Mouse (Mus musculus) liver, embryonic 11.5 days (tissue): ENCODE measurements around the gene Bcl2l15. TPM values are rescaled to one million over a fixed set of nuclear protein-coding genes. Genes with fewer than 3 reads are reported as not detected.

Experiments
- ATAC-seq: fragments of 200-750 bp; cut with Nextera tagmentation; replicated peaks from 2 replicates; pipeline ENCODE4 v1.8.0; 2017; ENCODE audit warnings: moderate number of reproducible peaks, mild to moderate bottlenecking, moderate TSS enrichment, moderate library complexity; ENCODE audit not compliant: low FRiP score
- DNase-seq: peaks from one replicate; pipeline ENCODE4 v3.0.0-alpha.2; 2017; ENCODE audit warnings: low spot score
- H3K27ac ChIP-seq: fragments of 300-500 bp; sonication (generic); 2 replicates; pipeline ENCODE4 v1.5.1; 2014; ENCODE audit warnings: mild to moderate bottlenecking, low read depth, low read length, control low read depth
- H3K27me3 ChIP-seq: fragments of 300-500 bp; sonication (generic); replicated peaks from 2 replicates; pipeline ENCODE4 v1.6.1; 2014; ENCODE audit warnings: low read length, mixed read lengths; ENCODE audit not compliant: control insufficient read depth, insufficient read depth
- H3K36me3 ChIP-seq: fragments of 300-500 bp; sonication (generic); 2 replicates; pipeline ENCODE4 v1.6.1; 2014; ENCODE audit warnings: mild to moderate bottlenecking, low read length, moderate library complexity, mixed read lengths; ENCODE audit not compliant: control insufficient read depth, insufficient read depth
- H3K4me1 ChIP-seq: fragments of 300-500 bp; sonication (generic); replicated peaks from 2 replicates; pipeline ENCODE4 v1.6.1; 2014; ENCODE audit warnings: low read length, mixed read lengths; ENCODE audit not compliant: control insufficient read depth, insufficient read depth
- H3K4me2 ChIP-seq: fragments of 300-500 bp; sonication (generic); 2 replicates; pipeline ENCODE4 v1.6.1; 2014; ENCODE audit warnings: mild to moderate bottlenecking, control low read depth, moderate library complexity
- H3K4me3 ChIP-seq: fragments of 300-500 bp; sonication (generic); 2 replicates; pipeline ENCODE4 v1.5.1; 2014; ENCODE audit warnings: low read depth, low read length, control low read depth
- H3K9ac ChIP-seq: fragments of 300-500 bp; sonication (generic); 2 replicates; pipeline ENCODE4 v1.6.1; 2014; ENCODE audit warnings: low read depth, low read length, control low read depth
- H3K9me3 ChIP-seq: fragments of 300-500 bp; sonication (generic); 2 replicates; pipeline ENCODE4 v1.6.1; 2016; ENCODE audit warnings: low read length, inconsistent platforms, mixed read lengths; ENCODE audit not compliant: control insufficient read depth
- WGBS: fragments of 180-500 bp; shearing (Covaris S2); extraction: QIAGEN DNeasy Blood & Tissue Kit; methylation state at CpG from one replicate; pipeline ENCODE4 v1.1.7; 2014; 5-methylcytosine and 5-hydroxymethylcytosine counted together
- polyA plus RNA-seq: library from polyadenylated mRNA; unstranded; fragments of >200 nt; fragmentation: Nextera tagmentation; extraction: Ambion mirVana; gene quantifications from 2 replicates; pipeline ENCODE4 v1.2.1, GENCODE M21; 2014

Bcl2l15 gene
- polyA plus RNA-seq, 1 experiment from 2014 or later = 0.63 TPM

DNA sequence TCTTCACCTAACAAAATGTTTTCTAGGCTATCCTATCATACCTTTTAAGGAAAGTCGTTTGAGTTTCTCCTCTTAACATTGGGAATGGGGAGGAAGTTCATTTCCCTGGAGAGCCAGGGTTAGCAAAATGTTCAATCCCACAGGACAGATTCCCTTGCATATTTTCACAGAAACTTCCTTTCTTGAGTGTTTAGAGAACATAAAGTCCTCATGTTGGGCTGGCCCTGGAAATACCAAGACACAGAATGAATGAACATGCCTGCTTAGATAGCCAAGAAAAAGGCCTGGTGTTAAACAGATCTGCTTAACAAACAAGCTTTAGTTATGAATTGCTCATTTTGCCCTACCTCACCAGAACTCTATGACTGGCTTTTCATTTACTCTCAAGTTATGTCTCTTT, 39.8 kb upstream of the Bcl2l15 start:
- H3K36me3 ChIP-seq = no peaks in the 10 kb centered on the region
- H3K27ac ChIP-seq = no peak overlapping the region
- no peak overlapping the region for H3K4me2 ChIP-seq
- no peak overlapping the region for H3K4me3 ChIP-seq
- no peaks in the 10 kb centered on the region for H3K27me3 ChIP-seq
- no peak for ATAC-seq
- peaks cover 12% of the 10 kb centered on the region; the same call in 1 of the 2 replicates for H3K4me1 ChIP-seq
- 82% methylated on average over 1 of the region's 1 CpGs for WGBS
- DNase-seq = no peak
- H3K9me3 ChIP-seq = no peaks in the 10 kb centered on the region
- H3K9ac ChIP-seq = no peak overlapping the region

DNA sequence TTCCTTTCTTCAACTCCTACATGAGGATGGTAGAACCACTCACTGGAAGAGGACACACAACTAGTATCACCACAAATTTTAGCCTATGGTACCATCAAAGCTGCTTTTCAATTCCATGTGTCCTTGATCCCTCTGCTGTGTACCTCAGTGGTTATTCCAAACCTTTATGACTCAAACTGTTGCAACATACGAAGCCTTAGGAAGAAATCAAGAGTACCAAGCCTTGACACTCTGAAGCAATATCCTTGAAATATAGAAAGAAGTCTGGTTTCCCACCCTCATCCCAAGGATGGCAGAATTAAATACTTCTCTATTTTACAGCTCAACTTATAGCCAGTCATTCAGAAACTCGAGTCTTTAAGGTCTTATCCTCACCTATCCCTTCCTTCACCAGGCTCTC, 36.0 kb upstream of the Bcl2l15 start:
- no peak overlapping the region for H3K4me2 ChIP-seq
- 60% methylated on average over 2 of the region's 2 CpGs for WGBS

DNA sequence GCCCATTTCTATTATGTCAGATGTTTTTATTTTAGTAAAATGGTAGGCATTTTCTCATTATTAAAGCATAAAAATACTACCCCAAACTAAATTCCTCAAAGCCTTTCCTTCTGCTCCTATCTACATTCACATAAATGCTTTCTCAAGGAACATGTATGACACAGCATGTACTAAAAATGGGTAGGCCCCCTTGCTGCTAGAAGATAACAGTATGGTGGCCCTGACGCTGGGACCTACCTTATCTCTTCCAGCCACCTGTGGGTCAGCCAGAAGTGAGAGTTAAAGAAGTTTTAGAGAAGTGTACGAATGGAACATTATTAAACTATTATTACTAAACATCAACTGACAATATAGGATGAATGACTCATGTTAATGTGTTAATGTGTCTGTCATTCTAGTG, 32.9 kb upstream of the Bcl2l15 start:
- no peak for DNase-seq
- Histone ChIP-seq H3K27ac (peak overlapping the region; percentile 89; the same call in 1 of the 2 replicates), H3K9ac (no peak overlapping the region), H3K4me3 (no peak overlapping the region), H3K9me3 (no peaks in the 10 kb centered on the region), H3K36me3 (peaks cover 11% of the 10 kb centered on the region), H3K4me1 (peaks cover 26% of the 10 kb centered on the region), H3K4me2 (no peak overlapping the region), H3K27me3 (no peaks in the 10 kb centered on the region)
- peak; percentile 94 for ATAC-seq
- 33% methylated on average over 2 of the region's 2 CpGs for WGBS

More for the DNA sequence above, 36.0 kb upstream of the Bcl2l15 start:
- H3K27me3 ChIP-seq = no peaks in the 10 kb centered on the region
- H3K27ac ChIP-seq = no peak overlapping the region
- ATAC-seq (no peak), DNase-seq (no peak)
- no peak overlapping the region for H3K9ac ChIP-seq
- no peaks in the 10 kb centered on the region for H3K9me3 ChIP-seq
- H3K4me1 ChIP-seq = peaks cover 16% of the 10 kb centered on the region
- no peak overlapping the region for H3K4me3 ChIP-seq
- H3K36me3 ChIP-seq = no peaks in the 10 kb centered on the region

DNA sequence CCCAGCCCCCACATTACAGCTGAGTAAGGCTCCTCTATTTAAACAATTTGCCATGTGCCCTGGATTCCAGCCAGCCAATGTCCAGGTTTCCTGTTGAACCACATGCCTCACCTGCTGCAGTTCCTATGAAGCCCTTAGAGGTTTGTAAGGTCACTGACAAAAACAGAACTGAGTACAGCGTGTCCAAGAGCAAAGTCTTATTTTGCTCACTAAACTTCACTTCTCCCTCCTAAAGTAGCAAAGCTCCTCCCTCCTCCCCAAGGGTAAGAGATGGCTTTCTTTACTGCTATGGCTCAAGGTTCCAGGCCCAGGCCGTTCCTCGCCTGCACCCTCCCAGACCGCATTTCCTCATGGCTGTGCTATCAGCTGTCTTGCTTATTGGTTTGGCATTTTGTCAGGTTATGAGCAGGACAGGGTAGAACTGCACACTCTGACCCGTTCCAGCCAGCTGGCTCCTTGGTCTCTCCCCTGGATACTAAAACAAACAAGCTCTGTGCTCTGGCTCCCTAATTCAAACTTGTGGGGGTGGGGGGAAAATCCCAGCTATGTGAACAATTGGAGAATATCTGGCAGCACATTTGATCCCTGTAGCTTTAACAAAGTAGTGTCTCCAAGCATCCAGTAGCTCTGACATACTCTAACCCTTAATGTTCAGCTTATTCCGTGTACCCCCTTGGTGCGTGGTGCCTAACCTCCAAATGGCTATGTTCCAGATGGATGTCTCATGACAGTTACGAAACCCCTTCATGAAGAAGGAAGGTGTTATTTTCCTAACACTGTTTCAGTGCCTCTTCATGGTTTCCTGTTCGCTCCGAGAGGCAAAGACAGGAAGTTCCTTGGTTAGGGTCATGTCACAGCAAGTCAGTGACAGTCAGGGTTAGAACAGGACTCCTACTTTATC, 30.5 kb upstream of the Bcl2l15 start:
- Histone ChIP-seq H3K27ac (peak overlapping the region; percentile 83), H3K4me2 (peak overlapping the region; percentile 40), H3K9me3 (no peaks in the 10 kb centered on the region), H3K27me3 (no peaks in the 10 kb centered on the region), H3K4me1 (peaks cover 37% of the 10 kb centered on the region), H3K4me3 (no peak overlapping the region), H3K36me3 (peaks cover 16% of the 10 kb centered on the region), H3K9ac (peak overlapping the region; percentile 44)
- WGBS = 40% methylated on average over 10 of the region's 10 CpGs
- peak; percentile 63 for ATAC-seq
- no peak for DNase-seq

DNA sequence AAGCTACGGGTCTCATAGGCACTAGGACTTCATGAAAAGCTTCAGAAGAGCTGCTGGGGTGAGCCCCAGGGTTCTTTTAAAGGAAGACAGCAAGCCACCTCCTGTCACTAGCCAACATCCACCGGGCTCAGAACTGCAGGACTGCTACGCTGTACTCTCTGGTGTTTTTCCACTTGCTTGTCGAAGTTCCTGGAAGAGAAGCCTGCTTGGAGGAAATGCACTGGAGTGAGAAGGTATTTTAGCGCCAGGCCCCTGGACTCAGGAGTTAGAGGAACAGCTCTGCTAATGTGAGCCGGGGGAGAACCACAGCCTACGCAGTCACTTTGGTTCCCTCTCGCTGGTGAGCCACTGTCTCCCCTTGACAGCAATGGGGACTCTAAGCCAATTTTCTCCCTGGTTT, 29.5 kb upstream of the Bcl2l15 start:
- no peak overlapping the region for H3K4me2 ChIP-seq

DNA sequence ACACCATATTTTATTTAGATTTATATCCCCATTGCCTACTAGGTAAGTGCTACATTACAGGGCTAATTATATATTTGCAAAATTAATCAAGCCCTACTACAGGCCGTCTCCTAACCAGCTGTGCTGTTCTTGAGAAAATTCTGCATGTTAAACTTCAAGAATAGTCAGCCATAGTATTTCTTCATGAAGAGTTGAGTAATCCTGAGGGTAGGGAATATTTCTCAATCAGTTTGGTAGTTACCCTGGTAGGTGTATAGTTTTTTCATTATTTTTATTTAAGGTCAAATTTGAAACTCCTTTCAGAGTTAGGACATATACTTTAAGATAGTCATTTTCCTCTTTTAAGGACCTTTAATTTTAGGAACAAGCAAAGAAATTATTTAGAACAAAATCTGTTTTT, 26.7 kb upstream of the Bcl2l15 start:
- Histone ChIP-seq H3K36me3 (peaks cover 20% of the 10 kb centered on the region), H3K27me3 (no peaks in the 10 kb centered on the region), H3K4me2 (no peak overlapping the region), H3K4me3 (no peak overlapping the region), H3K9me3 (no peaks in the 10 kb centered on the region), H3K9ac (no peak overlapping the region), H3K27ac (no peak overlapping the region), H3K4me1 (peaks cover 33% of the 10 kb centered on the region)
- ATAC-seq = no peak
- no peak for DNase-seq
- WGBS = 87% methylated on average over 1 of the region's 1 CpGs

More for the DNA sequence above, 29.5 kb upstream of the Bcl2l15 start:
- H3K27me3 ChIP-seq = no peaks in the 10 kb centered on the region
- no peak for ATAC-seq
- WGBS = 57% methylated on average over 8 of the region's 8 CpGs
- no peak overlapping the region for H3K4me3 ChIP-seq
- no peak for DNase-seq
- H3K9ac ChIP-seq = no peak overlapping the region
- H3K4me1 ChIP-seq = peaks cover 39% of the 10 kb centered on the region
- peak overlapping the region; percentile 73 for H3K27ac ChIP-seq
- peaks cover 20% of the 10 kb centered on the region for H3K36me3 ChIP-seq
- no peaks in the 10 kb centered on the region for H3K9me3 ChIP-seq

DNA sequence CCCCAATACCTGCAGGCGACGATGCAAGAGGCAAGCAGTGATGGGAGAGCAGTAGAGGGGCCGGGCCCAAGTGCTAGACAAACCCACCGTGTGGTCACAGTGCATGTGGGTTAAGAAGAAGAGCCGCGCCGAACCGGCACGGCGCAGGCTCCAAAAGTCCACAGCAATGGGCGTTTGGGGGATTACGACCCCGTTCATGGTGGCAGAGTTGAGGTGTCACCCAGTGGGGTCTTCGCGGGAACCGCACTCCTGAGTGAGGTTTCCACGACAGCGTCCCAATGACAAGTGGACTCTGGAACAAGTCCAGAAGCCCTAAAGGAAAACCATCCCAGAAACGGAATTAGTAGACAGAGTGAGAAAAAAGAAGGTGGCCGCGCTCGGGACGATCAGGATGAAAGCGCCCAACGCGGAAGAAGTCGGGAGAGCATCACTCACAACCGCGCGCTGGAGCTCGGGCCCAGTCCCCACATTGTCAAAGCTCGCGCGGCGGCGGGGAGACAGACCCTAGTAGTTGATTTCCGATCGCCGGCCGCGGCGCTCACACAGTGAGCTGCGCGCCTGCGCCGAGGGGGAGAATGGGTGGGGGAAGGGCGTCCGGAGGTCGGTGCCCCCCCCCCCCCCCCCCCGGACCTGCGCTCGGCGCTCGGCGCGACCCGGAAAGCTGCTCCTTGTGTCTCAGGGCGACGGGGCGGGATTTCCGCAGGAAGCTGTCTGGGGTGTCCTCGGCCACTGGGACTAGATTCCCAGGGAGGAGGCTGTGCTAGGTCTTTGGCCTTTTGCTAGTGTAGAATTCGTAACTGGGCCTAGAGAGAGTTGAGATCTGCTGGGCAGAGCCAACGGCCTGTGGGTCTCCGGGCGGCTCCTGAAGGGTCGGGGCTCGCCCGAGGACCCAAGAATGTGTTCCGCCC, 23.3 kb upstream of the Bcl2l15 start, which contains the start of the genes Dclre1b, Ap4b1 and Gm43064:
Dclre1b (minus strand) TSS at position 554 of the 908 bp plus-strand sequence.
Ap4b1 (plus strand) TSS at position 630 of the 908 bp plus-strand sequence.
Gm43064 (plus strand) TSS at position 683 of the 908 bp plus-strand sequence.
- peaks cover 9% of the 10 kb centered on the region; the same call in 1 of the 2 replicates for H3K36me3 ChIP-seq
- peak within 1 kb of the TSS; percentile 63 for H3K4me2 ChIP-seq
- H3K27ac ChIP-seq = peak within 1 kb of the TSS; percentile 87
- no peaks in the 10 kb centered on the region for H3K9me3 ChIP-seq
- WGBS = under 1% methylated on average over 64 of the region's 70 CpGs
- peak within 1 kb of the TSS; percentile 80 for H3K4me3 ChIP-seq
- ATAC-seq (peak; percentile 89), DNase-seq (peak; percentile 93)
- H3K27me3 ChIP-seq = no peaks in the 10 kb centered on the region
- H3K4me1 ChIP-seq = peaks cover 18% of the 10 kb centered on the region
- H3K9ac ChIP-seq = peak within 1 kb of the TSS; percentile 85

DNA sequence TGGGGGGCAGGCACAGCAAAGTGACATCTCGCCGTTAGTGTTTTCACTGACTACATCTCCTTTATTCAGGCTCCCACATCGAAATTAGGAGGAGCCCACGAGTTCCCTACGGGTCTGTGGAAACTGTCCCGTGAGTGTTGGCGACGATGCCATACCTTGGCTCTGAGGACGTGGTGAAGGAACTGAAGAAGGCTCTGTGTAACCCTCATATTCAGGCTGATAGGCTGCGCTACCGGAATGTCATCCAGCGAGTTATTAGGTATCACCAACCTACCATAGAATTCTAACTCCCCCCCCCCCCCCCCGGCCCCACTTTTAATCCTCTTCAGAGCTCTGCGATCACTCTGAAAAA, 22.6 kb upstream of the Bcl2l15 start:
- Histone ChIP-seq H3K36me3 (peaks cover 12% of the 10 kb centered on the region; the same call in 1 of the 2 replicates), H3K4me3 (peak overlapping the region; percentile 80), H3K27ac (peak overlapping the region; percentile 87), H3K4me1 (peaks cover 15% of the 10 kb centered on the region), H3K27me3 (no peaks in the 10 kb centered on the region), H3K9ac (peak overlapping the region; percentile 85), H3K9me3 (no peaks in the 10 kb centered on the region), H3K4me2 (peak overlapping the region; percentile 62)
- ATAC-seq (peak; percentile 62), DNase-seq (no peak)
- WGBS = 3% methylated on average over 14 of the region's 14 CpGs
